Mouse (Mus musculus) adrenal gland, postnatal 10 days (tissue): ENCODE data around the gene Sar1b. TPM values are rescaled to one million over a fixed set of nuclear protein-coding genes. Genes with fewer than 3 reads are reported as not detected.
"Not testable (repeated sequence)": the region's sequence is repeated elsewhere in the genome, so short reads cannot be mapped to it uniquely, and the experiment has no call there.

ENCODE experiments used
- DNase-seq: peaks from one replicate; pipeline ENCODE4 v3.0.0; 2021; ENCODE audit warnings: mixed read lengths
- long read RNA-seq, 2 experiments: library from polyadenylated mRNA; stranded (forward); transcript quantifications; one replicate each; pipeline ENCODE4 v2.0.0; 2021
- total RNA-seq, 2 experiments: library from RNA; stranded (reverse); gene quantifications; 2 replicates each; pipeline ENCODE4 v1.2.3; 2021

Gene Sar1b
- total RNA-seq, result 100 to 1,000 TPM in 1 of 2 experiments, 10 to 100 TPM in 1; 89.4 to 100 TPM
- long read RNA-seq, experiment 1, transcript Sar1b-201 (7 exons, 1,201 nt), result major isoform, 186 of 198 reads
- long read RNA-seq, experiment 1, partial matches to known transcripts, result 8 of 198 reads
- long read RNA-seq, experiment 1, other reads (novel, unspliced or antisense), result 4 of 198 reads
- long read RNA-seq, experiment 2, transcript Sar1b-201 (7 exons, 1,201 nt), result major isoform, 98 of 104 reads
- long read RNA-seq, experiment 2, partial matches to known transcripts, result 0 of 104 reads
- long read RNA-seq, experiment 2, other reads (novel, unspliced or antisense), result 6 of 104 reads

GRCm38 (mm10) chr11:51763213-51763907 lies at the start of gene Sar1b, which contains the start of gene Sec24a:
Gene Sar1b, plus strand, starts transcription at chr11:51763687.
Gene Sec24a, minus strand, starts transcription at chr11:51763634.
- peak; percentile 92 for DNase-seq

- no peak for DNase-seq
Measured at GRCm38 (mm10) chr11:51721066-51721465, 42.4 kb upstream of the Sar1b start.

GRCm38 (mm10) chr11:51732883-51733282 lies 30.6 kb upstream of the Sar1b start:
- DNase-seq, result no peak

DNA sequence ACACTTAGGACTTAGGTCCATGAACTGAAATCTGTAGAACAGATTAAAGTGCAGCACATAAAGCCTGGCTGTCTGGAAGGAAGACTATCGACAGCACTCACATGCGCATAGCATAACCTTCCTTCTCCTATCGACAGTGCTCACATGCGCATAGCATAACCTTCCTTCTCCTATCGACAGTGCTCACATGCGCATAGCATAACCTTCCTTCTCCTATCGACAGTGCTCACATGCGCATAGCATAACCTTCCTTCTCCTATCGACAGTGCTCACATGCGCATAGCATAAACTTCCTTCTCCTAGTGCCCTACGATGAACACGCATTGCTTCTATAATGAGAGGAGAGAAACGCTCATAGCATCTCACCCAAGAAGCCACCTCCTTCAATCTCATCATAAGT lies 29.3 kb upstream of the Sar1b start:
- not testable (repeated sequence) for DNase-seq

DNA sequence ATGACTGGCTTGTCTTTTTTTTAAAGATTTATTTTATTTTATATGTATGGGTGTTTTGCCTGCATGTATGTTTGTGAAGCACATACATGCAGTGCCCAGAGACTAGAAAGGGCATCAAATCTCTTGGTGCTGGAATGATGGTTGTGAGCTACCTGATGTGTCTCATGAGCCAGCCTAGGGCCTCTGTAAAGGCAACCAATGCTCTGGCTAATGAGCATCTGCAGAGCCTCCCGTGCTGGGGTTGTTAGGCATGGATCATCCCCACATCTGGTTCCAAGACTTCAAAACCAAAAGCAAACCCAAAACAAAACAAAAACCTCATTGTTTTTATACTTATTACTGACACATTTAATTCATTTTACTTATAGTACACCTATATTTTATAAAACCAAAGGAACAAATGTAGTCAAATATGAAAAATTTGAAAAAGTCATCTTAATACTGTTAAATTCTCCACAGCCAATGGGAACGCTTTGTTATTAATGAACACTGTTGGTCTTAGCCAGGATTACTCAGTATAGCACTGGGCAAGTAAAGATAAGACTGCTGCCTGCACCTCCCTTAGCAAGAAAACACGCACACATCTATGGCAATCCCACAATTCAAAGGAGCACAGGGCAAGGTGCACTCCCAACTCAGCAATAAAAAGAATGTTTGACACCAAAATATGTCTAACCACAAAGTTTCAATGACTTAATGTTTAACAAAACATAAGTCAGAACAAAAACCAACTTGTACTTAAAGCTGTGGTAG lies 24.7 kb upstream of the Sar1b start:
- no peak for DNase-seq

GRCm38 (mm10) chr11:51740701-51741100 lies 22.8 kb upstream of the Sar1b start:
- DNase-seq, result no peak

GRCm38 (mm10) chr11:51746096-51746495 lies 17.4 kb upstream of the Sar1b start:
- no peak for DNase-seq

DNA sequence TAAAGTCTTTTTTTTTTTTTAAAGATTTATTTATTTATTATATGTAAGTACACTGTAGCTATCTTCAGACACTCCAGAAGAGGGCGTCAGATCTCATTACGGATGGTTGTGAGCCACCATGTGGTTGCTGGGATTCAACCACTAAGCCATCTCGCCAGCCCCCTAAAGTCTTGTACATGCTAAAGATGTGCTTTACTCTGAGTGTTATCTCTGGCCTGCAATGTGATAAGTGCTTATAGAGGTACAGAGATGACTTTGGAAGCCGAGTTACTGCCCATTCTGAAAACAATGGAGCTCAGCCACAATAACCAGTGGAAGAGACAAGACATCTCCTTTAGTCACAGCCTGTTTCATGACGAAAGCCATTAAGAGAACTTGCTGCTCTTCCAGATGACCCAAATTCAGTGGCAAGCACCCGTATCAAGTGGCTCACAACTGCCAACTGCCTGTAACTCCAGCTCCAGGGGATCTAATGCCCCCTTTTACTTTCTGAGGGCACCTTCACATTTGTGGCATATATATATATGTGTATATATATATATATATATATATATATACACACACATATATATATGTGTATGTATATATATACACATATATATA lies 11.8 kb upstream of the Sar1b start:
- not testable (repeated sequence) for DNase-seq

DNA sequence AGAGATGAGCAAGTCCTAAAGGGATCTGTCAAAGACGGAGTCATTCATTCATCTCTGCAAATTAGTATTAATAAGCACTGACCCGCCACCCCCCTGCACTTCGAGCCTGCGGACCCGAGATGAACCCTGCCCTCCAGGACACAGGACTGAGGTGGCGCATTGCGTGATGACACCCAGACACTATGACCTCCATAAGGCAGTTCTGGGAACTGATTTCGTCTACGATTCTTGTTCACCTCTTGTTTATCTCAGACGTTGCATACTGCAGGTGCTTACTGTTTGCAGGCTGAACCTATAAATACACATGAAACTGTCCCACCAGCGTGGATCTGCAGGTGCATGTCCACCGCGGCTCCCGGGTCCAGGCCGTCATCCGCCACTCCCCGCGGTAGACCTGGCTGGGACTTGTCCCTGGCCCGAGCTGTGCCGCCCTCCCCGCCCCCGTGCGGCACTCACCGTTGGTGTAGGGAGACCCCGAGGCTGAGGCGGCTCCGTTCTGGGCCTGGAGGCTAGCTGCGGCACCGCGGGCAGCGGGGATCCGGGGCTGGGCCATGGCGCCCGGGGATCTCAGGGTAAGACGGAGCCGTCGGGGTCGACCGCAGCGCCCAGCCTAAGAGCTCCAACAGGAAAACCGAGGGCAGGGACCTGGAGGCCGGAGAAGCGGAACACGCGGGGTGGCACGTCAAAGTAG lies 7.7 kb upstream of the Sar1b start:
- no peak for DNase-seq

DNA sequence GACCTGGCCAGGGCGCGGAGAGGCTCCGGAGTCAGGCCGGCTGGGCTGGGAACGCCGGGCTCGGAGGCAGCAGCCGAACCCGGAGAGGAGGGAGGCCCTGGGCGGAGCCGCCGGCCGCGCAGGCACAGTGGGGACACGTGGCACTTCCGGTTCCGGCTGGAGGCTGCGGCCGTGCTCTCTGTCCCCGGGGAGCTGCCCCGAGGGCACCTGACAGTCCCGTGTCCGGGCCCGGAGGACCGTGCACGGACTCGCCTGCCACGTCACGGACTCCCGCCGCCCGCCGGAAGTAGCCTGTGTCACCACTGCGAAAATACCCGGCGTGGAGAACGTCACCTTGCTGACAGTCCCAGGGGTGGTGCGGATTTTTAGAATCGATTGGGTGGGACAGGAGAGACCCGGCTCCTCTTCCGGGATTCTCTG lies 7.1 kb upstream of the Sar1b start:
- peak; percentile 97 for DNase-seq

DNA sequence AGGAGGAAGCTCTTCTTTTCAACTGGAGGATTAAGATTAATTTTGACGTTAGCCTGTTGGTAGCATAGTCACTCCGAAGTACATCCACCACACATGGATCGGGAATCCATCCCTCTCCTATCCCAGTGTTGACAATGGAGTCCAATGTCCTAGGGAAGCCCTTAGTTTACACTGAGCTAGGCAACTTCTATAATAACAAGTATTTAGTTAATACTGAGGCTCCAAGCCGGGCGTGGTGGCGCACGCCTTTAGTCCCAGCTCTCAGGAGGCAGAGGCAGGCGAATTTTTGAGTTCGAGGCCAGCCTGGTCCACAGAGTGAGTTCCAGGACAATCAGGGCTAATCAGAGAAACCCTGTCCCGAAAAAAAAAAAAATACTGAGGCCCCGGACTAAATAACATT lies 6.5 kb upstream of the Sar1b start:
- no peak for DNase-seq

DNA sequence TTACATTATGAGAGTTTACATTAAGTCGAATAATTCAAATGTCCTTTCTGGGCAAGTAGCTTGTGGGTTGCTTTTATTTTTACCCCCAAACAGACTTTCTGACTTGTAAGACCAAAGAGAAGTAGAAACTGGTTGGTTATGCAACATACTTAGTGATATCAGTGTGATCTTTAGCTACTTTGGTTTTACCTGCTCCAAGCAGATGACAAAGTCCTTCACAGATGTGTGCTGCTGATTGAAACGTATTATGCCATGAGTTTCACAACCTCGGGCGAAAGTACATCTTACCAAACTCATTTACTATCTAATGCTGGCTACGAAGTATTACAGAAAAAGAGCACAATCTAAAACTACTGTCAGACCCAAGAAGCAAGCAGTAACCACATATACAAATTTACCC lies 5.9 kb upstream of the Sar1b start:
- DNase-seq, result no peak

GRCm38 (mm10) chr11:51758207-51758606 lies 5.3 kb upstream of the Sar1b start:
- not testable (repeated sequence) for DNase-seq

DNA sequence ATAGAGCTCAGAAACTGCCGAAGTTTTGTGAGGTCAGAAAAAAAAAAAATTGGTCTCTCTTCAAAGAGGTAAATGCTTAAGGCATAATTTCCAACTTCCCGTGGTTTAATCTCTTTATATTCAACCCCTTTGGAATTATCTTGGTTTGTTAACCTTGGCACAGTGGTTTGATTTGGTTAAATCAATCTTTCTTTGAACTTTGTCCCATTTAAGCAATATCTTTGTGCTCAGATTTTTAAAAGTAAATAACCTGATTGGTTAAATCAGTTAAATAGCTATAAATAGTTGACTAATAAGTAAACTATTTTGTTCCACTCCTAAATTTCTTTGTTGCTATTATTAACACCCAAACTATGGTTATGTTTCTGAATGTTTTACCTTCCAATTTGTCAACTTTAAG lies 4.2 kb upstream of the Sar1b start:
- DNase-seq, result no peak

GRCm38 (mm10) chr11:51759941-51760657 lies 3.4 kb upstream of the Sar1b start:
- no peak for DNase-seq

DNA sequence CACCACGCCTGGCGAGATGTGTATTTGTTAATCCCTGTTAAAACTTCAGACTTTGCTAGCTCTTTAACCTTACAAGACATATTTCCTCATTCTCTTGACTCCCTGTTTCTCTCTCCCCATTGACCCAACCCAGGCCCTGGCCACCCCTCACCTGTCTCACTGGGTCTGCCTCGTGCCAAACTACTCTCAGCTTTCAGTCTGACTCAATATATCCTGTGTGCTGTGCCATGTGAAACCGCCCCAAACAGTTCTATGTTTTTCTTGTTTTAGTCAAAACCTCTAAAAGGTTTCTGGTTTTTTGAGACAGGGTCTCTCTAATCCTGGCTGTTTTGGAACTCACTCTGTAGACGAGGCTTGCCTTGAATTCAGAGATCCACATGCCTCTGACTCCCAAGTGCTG lies 2.2 kb upstream of the Sar1b start:
- DNase-seq, result no peak

DNA sequence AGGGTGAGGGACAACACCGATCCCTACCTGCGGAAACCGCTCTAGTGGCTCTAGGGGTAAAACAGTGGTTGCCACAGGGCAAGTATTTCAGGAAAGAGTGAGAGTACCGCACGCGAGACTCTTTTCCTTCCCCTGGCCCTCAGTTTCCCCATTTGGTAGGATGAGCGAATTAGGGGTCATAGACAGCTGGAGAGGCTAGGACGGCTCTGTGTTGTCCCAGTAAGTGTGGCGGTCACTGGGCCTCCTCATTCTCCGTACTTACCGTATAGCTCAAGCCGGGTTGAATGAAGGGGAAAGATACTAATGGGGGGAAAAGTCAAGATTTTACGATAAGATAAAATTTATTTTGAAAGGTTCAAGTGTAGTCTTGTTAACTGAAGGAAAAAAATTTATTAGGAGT lies 468 bp downstream of the Sar1b start:
- DNase-seq, result no peak

DNA sequence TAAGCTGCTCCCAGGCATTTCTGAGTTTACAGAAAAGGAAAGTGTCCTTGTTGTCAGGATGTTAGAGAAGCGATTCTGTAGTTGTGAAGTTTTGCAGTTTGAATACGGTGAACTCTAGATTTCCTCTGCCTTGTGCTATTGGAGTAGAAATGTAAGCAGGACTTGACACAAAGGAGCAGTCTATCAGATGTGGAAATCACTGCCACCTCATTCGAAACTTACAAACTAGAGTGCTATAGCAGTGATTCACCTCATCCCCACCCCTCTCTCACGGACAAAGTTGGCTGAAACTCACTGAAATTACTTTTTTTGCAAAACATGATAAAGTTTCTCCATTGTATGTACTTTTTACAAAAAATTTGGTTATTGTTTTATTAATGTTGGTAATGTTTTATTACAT lies 1.3 kb downstream of the Sar1b start:
- no peak for DNase-seq

GRCm38 (mm10) chr11:51767579-51768220 lies 4.2 kb downstream of the Sar1b start:
- DNase-seq, result no peak

DNA sequence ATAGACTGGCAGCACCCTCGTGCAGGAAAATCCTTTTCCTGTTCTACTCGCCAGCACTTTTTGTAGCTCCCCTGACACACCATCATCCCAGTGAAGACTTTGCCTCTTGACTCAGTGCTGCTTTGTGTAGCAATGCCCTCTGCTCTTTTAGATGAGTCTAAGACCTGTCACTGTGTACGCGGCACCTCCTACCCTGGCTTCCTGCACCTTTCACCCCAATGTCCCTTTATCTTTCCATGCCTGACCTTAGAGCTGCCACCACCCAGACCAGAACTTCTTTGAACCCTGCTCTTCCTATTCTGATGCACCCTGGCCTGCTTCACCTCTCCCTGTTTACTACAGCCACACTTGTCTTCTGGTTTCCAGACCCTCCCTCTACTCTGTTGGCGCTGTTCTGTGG lies 4.8 kb downstream of the Sar1b start:
- DNase-seq, result no peak

DNA sequence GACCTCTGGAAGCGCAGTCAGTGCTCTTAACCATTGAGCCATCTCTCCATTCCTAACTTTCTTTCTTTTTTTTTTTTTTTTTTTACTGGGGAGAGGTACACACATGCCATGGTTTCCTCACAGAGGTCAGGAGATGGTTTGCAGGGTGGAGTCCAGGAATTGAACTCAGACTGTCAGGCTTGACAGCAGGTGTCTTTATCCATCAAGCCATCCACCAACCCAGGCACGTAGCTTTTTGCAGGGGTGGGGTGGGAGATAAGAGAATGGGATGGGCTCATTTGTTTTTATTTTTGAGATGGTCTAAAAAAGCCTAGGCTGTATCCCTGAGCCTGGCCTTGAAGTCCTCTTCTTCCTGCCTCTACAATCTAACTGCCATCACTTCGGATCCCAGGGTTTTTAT lies 12.0 kb downstream of the Sar1b start:
- no peak for DNase-seq
